ENCODE assay signal across 18 mouse cellular contexts in genomic region chr4:134348078-134348477, GRCm38 (mm10). TPM values are rescaled to one million over a fixed set of nuclear protein-coding genes. Genes with fewer than 3 reads are reported as not detected.
DNase-seq lines count a peak whose midpoint lies in the region; ATAC-seq lines count a peak whose summit lies in the region.
"Had no signal": no experiment of that assay in that cellular context is flagged by ENCODE, and none has a peak within 500 bp of the region (broad histone marks: within the 10 kb centered on the region; RNA-seq: fewer than 3 reads in every experiment).

No protein-coding gene starts in this region.

- H3K36me3 ChIP-seq in kidney, embryonic 14.5 days (ENCODE audit: control insufficient read depth, insufficient read depth, low read length), result no peaks in the 10 kb centered on the region
- H3K36me3 ChIP-seq: embryonic facial prominence, embryonic 12.5 days; limb, embryonic 15.5 days; midbrain, embryonic 15.5 days had no signal

- no peak overlapping the region for H3K4me2 ChIP-seq in kidney, embryonic 14.5 days (replicated peaks; ENCODE audit: low read depth, low read length)
- H3K4me2 ChIP-seq: embryonic facial prominence, embryonic 12.5 days; limb, embryonic 15.5 days; midbrain, embryonic 15.5 days had no signal

- H3K4me1 ChIP-seq in kidney, embryonic 14.5 days (ENCODE audit: control insufficient read depth, insufficient read depth, low read length), result peaks cover 15% of the 10 kb centered on the region

- 74% methylated on average over 11 of the region's 11 CpGs for WGBS in kidney, embryonic 14.5 days

- no peak overlapping the region for H3K9ac ChIP-seq in kidney, embryonic 14.5 days (ENCODE audit: low read depth, low read length)
- H3K9ac ChIP-seq: embryonic facial prominence, embryonic 12.5 days; limb, embryonic 15.5 days; midbrain, embryonic 15.5 days had no signal

- DNase-seq in adrenal gland, postnatal 10 days, result peak; percentile 62
- no peak for DNase-seq in adrenal gland, adult 8-10 months
- DNase-seq in kidney, adult 18-20 months, result peak; percentile 78
- peak; percentile 83 to 85 for DNase-seq in kidney, adult 8-10 months
- DNase-seq in lung, postnatal 36 days, result peak; percentile 56
- DNase-seq in layer of hippocampus, postnatal 25 days (ENCODE audit: extremely low spot score in 1 of 2, low spot score in 1 of 2), result no peak
- no peak for DNase-seq in thymus, postnatal 36 days
- DNase-seq: adrenal gland, postnatal 14 days; right cerebral cortex, postnatal 25 days; thymus, postnatal 14 days had no signal

- peaks cover 17% of the 10 kb centered on the region for H3K27me3 ChIP-seq in kidney, embryonic 14.5 days (ENCODE audit: control insufficient read depth, insufficient read depth, low read length)

- no peaks in the 10 kb centered on the region for H3K9me3 ChIP-seq in kidney, embryonic 14.5 days (ENCODE audit: control insufficient read depth, low read length)
- H3K9me3 ChIP-seq: embryonic facial prominence, embryonic 12.5 days; limb, embryonic 15.5 days; midbrain, embryonic 15.5 days had no signal

- H3K27ac ChIP-seq in kidney, embryonic 14.5 days (ENCODE audit: low read depth, low read length), result no peak overlapping the region
- H3K27ac ChIP-seq: embryonic facial prominence, embryonic 12.5 days; hindbrain, postnatal 0 days; layer of hippocampus, adult 2 months; limb, embryonic 15.5 days; midbrain, embryonic 15.5 days had no signal

- ATAC-seq in kidney, embryonic 14.5 days (ENCODE audit: low FRiP score, low TSS enrichment), result no peak
- ATAC-seq: hindbrain, postnatal 0 days; midbrain, embryonic 15.5 days had no signal

- H3K4me3 ChIP-seq in kidney, embryonic 14.5 days (ENCODE audit: low read length), result no peak overlapping the region
- H3K4me3 ChIP-seq: embryonic facial prominence, embryonic 12.5 days; layer of hippocampus, adult 2 months; limb, embryonic 15.5 days; midbrain, embryonic 15.5 days had no signal

RNA-seq across cellular contexts. Expression of gene Slc30a2, which starts 5.1 kb away (rescaled TPM):
- 10 to 100 TPM; 13.7 to 17.4 TPM for total RNA-seq in adrenal gland, postnatal 10 days (2021)
- total RNA-seq in adrenal gland, adult 8-10 months (2022), result 100 to 1,000 TPM in 2 of 4 experiments, 10 to 100 TPM in 2; 29.5 to 113 (median 69.5) TPM
- polyA plus RNA-seq in kidney, embryonic 14.5 days (2014; fragmentation: Nextera tagmentation; extraction: Ambion mirVana), result 0.09 and 0.11 TPM in 2 replicates
- total RNA-seq in layer of hippocampus, postnatal 25 days (2021), result under 1 TPM in 1 of 2 experiments, not detected in 1; 0.12 TPM
- total RNA-seq: hindbrain, postnatal 0 days; layer of hippocampus, adult 2 months had no signal
- polyA plus RNA-seq: stomach, embryonic 14.5 days had no signal

RNA-seq across cellular contexts. Expression of gene Trim63, which starts 33.2 kb away (rescaled TPM):
- total RNA-seq in adrenal gland, postnatal 10 days (2021), result 1 to 10 TPM; 3.2 to 8.2 TPM
- not detected for total RNA-seq in adrenal gland, adult 8-10 months (2022)
- polyA plus RNA-seq in kidney, embryonic 14.5 days (2014; fragmentation: Nextera tagmentation; extraction: Ambion mirVana), result 0.88 and 1.4 TPM in 2 replicates
- total RNA-seq in layer of hippocampus, postnatal 25 days (2021), result not detected
- total RNA-seq: adrenal gland, postnatal 14 days; layer of hippocampus, adult 2 months; megakaryocyte progenitor cell, adult 5-6 weeks had no signal
- polyA plus RNA-seq: stomach, embryonic 14.5 days had no signal

RNA-seq across cellular contexts. Expression of gene Extl1, which starts 35.6 kb away (rescaled TPM):
- total RNA-seq in adrenal gland, postnatal 10 days (2021), result 1 to 10 TPM; 1.1 to 3.1 TPM
- total RNA-seq in adrenal gland, adult 8-10 months (2022), result 10 to 100 TPM in 2 of 4 experiments, 1 to 10 TPM in 2; 3.3 to 15.4 (median 9.4) TPM
- 0.20 and 0.23 TPM in 2 replicates for polyA plus RNA-seq in kidney, embryonic 14.5 days (2014; fragmentation: Nextera tagmentation; extraction: Ambion mirVana)
- 10 to 100 TPM; 46.8 TPM for total RNA-seq in layer of hippocampus, postnatal 25 days (2021)
- total RNA-seq: megakaryocyte progenitor cell, adult 5-6 weeks had no signal

RNA-seq across cellular contexts. Expression of gene Pafah2, which starts 48.0 kb away (rescaled TPM):
- 10 to 100 TPM; 20.8 to 22.1 TPM for total RNA-seq in adrenal gland, postnatal 10 days (2021)
- total RNA-seq in adrenal gland, adult 8-10 months (2022), result 10 to 100 TPM; 13.9 to 21.7 (median 19.0) TPM
- 8.4 and 12.3 TPM in 2 replicates for polyA plus RNA-seq in kidney, embryonic 14.5 days (2014; fragmentation: Nextera tagmentation; extraction: Ambion mirVana)
- 1 to 10 TPM; 5.0 to 7.6 TPM for total RNA-seq in layer of hippocampus, postnatal 25 days (2021)

Comparison
In these comparisons a context has a peak if more than half of its experiments do, and no peak if none do; other contexts are left out.
1. DNase-seq: peak in adrenal gland, postnatal 10 days (single experiment), kidney, adult 18-20 months (single experiment), kidney, adult 8-10 months (2 of 2) and lung, postnatal 36 days (single experiment); none in adrenal gland, adult 8-10 months (single experiment), layer of hippocampus, postnatal 25 days (0 of 2) and thymus, postnatal 36 days (0 of 2).
2. RNA of gene Slc30a2, which starts 5.1 kb away (total RNA-seq): 29.5 to 113 TPM in adrenal gland, adult 8-10 months and 13.7 to 17.4 TPM in adrenal gland, postnatal 10 days; 0.12 TPM in layer of hippocampus, postnatal 25 days; every median in the first group is over 10 times any median in the second.